Mouse (Mus musculus): Measurements from ENCODE around the gene Gpam. TPM values are rescaled to one million over a fixed set of nuclear protein-coding genes. Genes with fewer than 3 reads are reported as not detected.

Gene Gpam
- total and polyA plus RNA-seq, 3 experiments = 8.8 to 12.5 (median 12.3) TPM

- H3K27ac ChIP-seq (ENCODE audit: insufficient read depth, low read depth) = no peak overlapping the region
- H3K4me3 ChIP-seq (replicated peaks in 1 of 3; ENCODE audit: low read depth in 2 of 3, low read length in 2 of 3, poor library complexity in 1 of 3) = no peak overlapping the region
- no peaks in the 10 kb centered on the region for H3K36me3 ChIP-seq (replicated peaks in 1 of 2; ENCODE audit: control insufficient read depth in 1 of 2, insufficient read depth in 1 of 2, low read length in 1 of 2)
- no peaks in the 10 kb centered on the region for H3K79me2 ChIP-seq (replicated peaks; ENCODE audit: control insufficient read depth, extremely low read depth, insufficient read depth, poor library complexity, severe bottlenecking)
- no peak overlapping the region for H3K4me2 ChIP-seq (ENCODE audit: insufficient read depth, low read depth, poor library complexity, severe bottlenecking)
- TF ChIP-seq USF1 (IDR thresholded peaks at IDR 0.05; ENCODE audit: low read depth, low read length) (peak; percentile 35), MAZ (IDR thresholded peaks at IDR 0.05; ENCODE audit: low read depth, low read length) (no peak)
- dilution Hi-C loops (cut with MboI; ENCODE audit: extremely low pct_ligation_motif_present, extremely low pct_unique_long_range_greater_than_20kb, low sequenced_read_pairs) (no loop called here), in situ Hi-C loops (cut with MboI; ENCODE audit: low pct_ligation_motif_present, low pct_unique_long_range_greater_than_20kb, low sequenced_read_pairs) (loop anchor here (5.0 kb wide), 1 partner anchor 34 kb away; no protein-coding TSS in a partner anchor)
- peaks cover 0 to 8% of the 10 kb centered on the region in 2 experiments; a peak in 2 of 4 replicates for H3K4me1 ChIP-seq (ENCODE audit: control insufficient read depth in 1 of 2, insufficient read depth in 2 of 2)
- DNase-seq (ENCODE audit: extremely low read depth) = no peak
- no peaks in the 10 kb centered on the region for H3K9me3 ChIP-seq (replicated peaks; ENCODE audit: low read length)
- peaks cover 3% of the 10 kb centered on the region for H3K27me3 ChIP-seq (replicated peaks)
- no peak overlapping the region for H3K9ac ChIP-seq (ENCODE audit: insufficient read depth, low read depth)
These were observed 23.8 kb downstream of the Gpam start for GRCm38 (mm10) chr19:55103081-55103830.

- dilution Hi-C loops (cut with MboI; ENCODE audit: extremely low pct_ligation_motif_present, extremely low pct_unique_long_range_greater_than_20kb, low sequenced_read_pairs) = no loop called here
- H3K9ac ChIP-seq (ENCODE audit: insufficient read depth, low read depth) = no peak overlapping the region
- no peak for DNase-seq (ENCODE audit: extremely low read depth)
These were observed 25.4 kb downstream of the Gpam start for GRCm38 (mm10) chr19:55101659-55102058.

DNA sequence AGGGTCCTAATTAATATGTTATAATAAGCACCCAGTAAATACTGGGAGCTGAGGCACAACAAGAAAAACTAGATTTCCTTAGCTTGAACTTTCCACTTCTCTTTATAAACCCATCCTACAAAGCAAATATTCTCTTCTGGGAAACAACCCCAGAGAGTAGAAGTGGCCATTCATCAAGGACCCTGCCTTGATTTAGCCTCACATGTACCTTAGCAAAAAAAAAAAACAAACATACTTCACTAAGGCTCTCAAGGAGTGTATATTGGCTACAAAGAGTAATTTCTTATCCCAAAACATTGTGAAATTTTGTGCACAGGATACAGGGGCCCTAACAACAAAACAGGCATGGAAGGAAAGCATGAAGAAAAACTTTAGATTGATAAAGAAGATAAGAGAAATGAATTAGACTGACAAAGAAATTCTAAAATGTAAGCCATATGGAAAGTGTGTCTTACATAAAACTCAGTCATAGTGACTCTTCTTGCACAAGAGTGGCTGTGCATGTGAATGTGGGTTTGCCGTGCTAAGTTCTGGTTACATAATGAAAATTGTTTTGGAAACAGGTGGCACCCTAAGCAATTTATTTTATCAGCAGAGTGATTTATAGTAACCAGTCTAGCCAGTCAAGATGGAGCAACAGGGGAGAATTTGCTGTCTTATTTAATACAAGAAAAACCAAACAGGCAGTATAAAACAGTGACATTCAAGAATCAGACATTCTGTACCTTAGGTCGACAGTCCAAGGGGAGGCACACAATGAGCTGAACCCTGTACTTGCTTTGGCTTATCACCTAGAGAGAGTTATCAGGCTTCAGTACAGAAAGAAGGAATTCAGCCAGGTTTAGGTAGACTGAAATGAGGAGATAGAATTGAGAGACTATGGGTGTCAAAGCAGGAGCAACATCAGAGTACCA is 26.6 kb downstream of the Gpam start:
- DNase-seq (ENCODE audit: extremely low read depth) = no peak
- dilution Hi-C loops (cut with MboI; ENCODE audit: extremely low pct_ligation_motif_present, extremely low pct_unique_long_range_greater_than_20kb, low sequenced_read_pairs) (no loop called here), in situ Hi-C loops (cut with MboI; ENCODE audit: low pct_ligation_motif_present, low pct_unique_long_range_greater_than_20kb, low sequenced_read_pairs) (loop anchor here (5.0 kb wide), 1 partner anchor 37 kb away; no protein-coding TSS in a partner anchor)
- Histone ChIP-seq H3K9me3 (replicated peaks; ENCODE audit: low read length) (no peaks in the 10 kb centered on the region), H3K4me2 (ENCODE audit: insufficient read depth, low read depth, poor library complexity, severe bottlenecking) (peak overlapping the region; percentile 73), H3K9ac (ENCODE audit: insufficient read depth, low read depth) (peak overlapping the region; percentile 58), H3K27ac (ENCODE audit: insufficient read depth, low read depth) (no peak overlapping the region), H3K27me3 (replicated peaks) (peaks cover 3% of the 10 kb centered on the region), H3K4me1 (ENCODE audit: control insufficient read depth in 1 of 2, insufficient read depth in 2 of 2) (peaks cover 2 to 18% of the 10 kb centered on the region in 2 experiments; a peak in 2 of 4 replicates), H3K36me3 (replicated peaks in 1 of 2; ENCODE audit: control insufficient read depth in 1 of 2, insufficient read depth in 1 of 2, low read length in 1 of 2) (peaks cover 2 to 13% of the 10 kb centered on the region in 2 experiments), H3K79me2 (replicated peaks; ENCODE audit: control insufficient read depth, extremely low read depth, insufficient read depth, poor library complexity, severe bottlenecking) (no peaks in the 10 kb centered on the region), H3K4me3 (replicated peaks in 1 of 3; ENCODE audit: low read depth in 2 of 3, low read length in 2 of 3, poor library complexity in 1 of 3) (peak overlapping the region; percentile 91 to 99 (median 98))
- no peak for TF ChIP-seq NRF1 (IDR thresholded peaks at IDR 0.05; ENCODE audit: low read depth, low read length)
- TF ChIP-seq ZMIZ1 (IDR thresholded peaks at IDR 0.05; ENCODE audit: low read depth, low read length) = no peak
- no peak for TF ChIP-seq ETS1 (conservative IDR thresholded peaks at IDR 0.05; ENCODE audit: low read depth, low read length)
- no peak for TF ChIP-seq HCFC1 (IDR thresholded peaks at IDR 0.05; ENCODE audit: low read depth, low read length)
- TF ChIP-seq TCF12 (IDR thresholded peaks at IDR 0.05; ENCODE audit: low read depth, low read length) = no peak
- no peak for TF ChIP-seq PAX5 (IDR thresholded peaks at IDR 0.05; ENCODE audit: low read length)
- no peak for TF ChIP-seq EP300 (IDR thresholded peaks at IDR 0.05; ENCODE audit: low read length)
- no peak for TF ChIP-seq RAD21 (IDR thresholded peaks at IDR 0.05; ENCODE audit: low read depth, low read length)
- TF ChIP-seq TBP (conservative IDR thresholded peaks at IDR 0.05; ENCODE audit: low read depth, low read length) = no peak
- TF ChIP-seq KAT2A (IDR thresholded peaks at IDR 0.05; ENCODE audit: insufficient replicate concordance, low read length) = no peak
- TF ChIP-seq MYC (IDR thresholded peaks at IDR 0.05; ENCODE audit: low read depth, low read length) = no peak
- no peak for TF ChIP-seq USF1 (IDR thresholded peaks at IDR 0.05; ENCODE audit: low read depth, low read length)
- TF ChIP-seq E2F4 (IDR thresholded peaks at IDR 0.05; ENCODE audit: insufficient replicate concordance, low read depth, low read length) = no peak
- no peak for TF ChIP-seq MXI1 (IDR thresholded peaks at IDR 0.05; ENCODE audit: low read depth, low read length)
- TF ChIP-seq CHD1 (IDR thresholded peaks at IDR 0.05; ENCODE audit: low read depth, low read length) = no peak

More at GRCm38 (mm10) chr19:55101659-55102058, 25.4 kb downstream of the Gpam start:
- peaks cover 3% of the 10 kb centered on the region for H3K27me3 ChIP-seq (replicated peaks)
- in situ Hi-C loops (cut with MboI; ENCODE audit: low pct_ligation_motif_present, low pct_unique_long_range_greater_than_20kb, low sequenced_read_pairs) = loop anchor here (5.0 kb wide), 1 partner anchor 36 kb away; no protein-coding TSS in a partner anchor
- H3K4me2 ChIP-seq (ENCODE audit: insufficient read depth, low read depth, poor library complexity, severe bottlenecking) = no peak overlapping the region
- no peak for TF ChIP-seq GABPA (IDR thresholded peaks at IDR 0.05; ENCODE audit: insufficient replicate concordance, low read depth, low read length)
- H3K4me3 ChIP-seq (replicated peaks in 1 of 3; ENCODE audit: low read depth in 2 of 3, low read length in 2 of 3, poor library complexity in 1 of 3) = no peak overlapping the region
- H3K79me2 ChIP-seq (replicated peaks; ENCODE audit: control insufficient read depth, extremely low read depth, insufficient read depth, poor library complexity, severe bottlenecking) = no peaks in the 10 kb centered on the region
- peaks cover 0 to 2% of the 10 kb centered on the region in 2 experiments for H3K36me3 ChIP-seq (replicated peaks in 1 of 2; ENCODE audit: control insufficient read depth in 1 of 2, insufficient read depth in 1 of 2, low read length in 1 of 2)
- H3K4me1 ChIP-seq (ENCODE audit: control insufficient read depth in 1 of 2, insufficient read depth in 2 of 2) = peaks cover 2 to 18% of the 10 kb centered on the region in 2 experiments; a peak in 2 of 4 replicates
- no peaks in the 10 kb centered on the region for H3K9me3 ChIP-seq (replicated peaks; ENCODE audit: low read length)
- no peak overlapping the region for H3K27ac ChIP-seq (ENCODE audit: insufficient read depth, low read depth)
